Mouse (Mus musculus): ENCODE measurements around the gene Fam117a. TPM values are rescaled to one million over a fixed set of nuclear protein-coding genes. Genes with fewer than 3 reads are reported as not detected.

Fam117a gene
- total and polyA plus RNA-seq, 2 experiments from 2014 or later, result 1.9 to 10.7 TPM

DNA sequence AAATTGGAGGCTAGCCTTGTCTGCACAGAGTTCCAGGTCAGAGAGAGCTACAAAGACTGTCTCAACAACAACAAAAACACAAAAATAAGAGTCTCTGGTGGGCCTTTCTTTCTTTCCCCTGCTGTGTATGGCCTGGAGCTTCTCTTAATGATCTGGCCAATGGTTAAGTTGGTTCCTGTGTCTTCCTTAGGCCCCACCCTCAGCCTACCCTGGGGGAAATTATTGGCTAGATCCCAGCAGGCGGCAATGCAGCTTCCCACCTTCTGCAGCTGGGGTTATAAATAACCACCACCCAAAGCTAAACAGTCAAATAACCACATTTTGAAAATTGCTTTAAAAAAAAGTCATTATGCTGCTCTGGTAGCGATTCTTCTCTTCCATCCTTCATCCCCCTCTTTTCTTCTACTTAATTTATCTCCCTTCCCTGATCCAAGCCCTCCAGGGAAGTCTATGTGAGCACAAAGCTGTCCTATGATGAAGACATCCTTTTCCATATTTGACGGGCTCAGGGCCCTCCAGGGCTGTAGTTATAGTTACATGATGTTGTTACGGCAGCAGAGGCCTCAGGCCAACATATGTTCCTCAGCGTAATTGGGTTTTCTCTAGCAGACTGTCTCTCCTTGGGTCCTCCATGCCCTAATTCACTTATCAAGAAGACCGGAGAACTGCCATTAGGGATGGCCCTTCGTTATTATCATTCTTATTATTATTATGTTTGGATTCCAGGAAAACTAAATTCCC lies 21.4 kb upstream of the Fam117a start:
- Histone ChIP-seq H3K4me2 (ENCODE audit: low read depth, low read length) (no peak overlapping the region), H3K4me1 (ENCODE audit: insufficient read depth, low read length) (peaks cover 4% of the 10 kb centered on the region; the same call in 1 of the 2 replicates), H3K4me3 (ENCODE audit: low read length) (no peak overlapping the region), H3K27ac (no peak overlapping the region), H3K9ac (replicated peaks; ENCODE audit: low read length) (no peak overlapping the region), H3K9me3 (ENCODE audit: low read length) (no peaks in the 10 kb centered on the region), H3K36me3 (ENCODE audit: insufficient read depth, low read length) (no peaks in the 10 kb centered on the region), H3K27me3 (ENCODE audit: insufficient read depth, low read length) (no peaks in the 10 kb centered on the region)
- DNase-seq (ENCODE audit: low spot score), result peak; percentile 28
- 62% methylated on average over 7 of the region's 7 CpGs for WGBS
- no peak for ATAC-seq
- TF ChIP-seq CTCF (IDR thresholded peaks at IDR 0.05; ENCODE audit: low read depth), result no peak

- DNase-seq (ENCODE audit: low spot score) (no peak), ATAC-seq (no peak)
- Histone ChIP-seq H3K27me3 (ENCODE audit: insufficient read depth, low read length) (no peaks in the 10 kb centered on the region), H3K27ac (no peak overlapping the region), H3K4me2 (ENCODE audit: low read depth, low read length) (no peak overlapping the region), H3K4me3 (ENCODE audit: low read length) (no peak overlapping the region), H3K36me3 (ENCODE audit: insufficient read depth, low read length) (no peaks in the 10 kb centered on the region), H3K9me3 (ENCODE audit: low read length) (no peaks in the 10 kb centered on the region), H3K9ac (replicated peaks; ENCODE audit: low read length) (no peak overlapping the region), H3K4me1 (ENCODE audit: insufficient read depth, low read length) (no peaks in the 10 kb centered on the region)
- TF ChIP-seq CTCF (IDR thresholded peaks at IDR 0.05; ENCODE audit: low read depth), result no peak
- WGBS, result 92% methylated on average over 9 of the region's 9 CpGs
These were observed 18.7 kb upstream of the Fam117a start for GRCm38 (mm10) chr11:95318116-95318515.

DNA sequence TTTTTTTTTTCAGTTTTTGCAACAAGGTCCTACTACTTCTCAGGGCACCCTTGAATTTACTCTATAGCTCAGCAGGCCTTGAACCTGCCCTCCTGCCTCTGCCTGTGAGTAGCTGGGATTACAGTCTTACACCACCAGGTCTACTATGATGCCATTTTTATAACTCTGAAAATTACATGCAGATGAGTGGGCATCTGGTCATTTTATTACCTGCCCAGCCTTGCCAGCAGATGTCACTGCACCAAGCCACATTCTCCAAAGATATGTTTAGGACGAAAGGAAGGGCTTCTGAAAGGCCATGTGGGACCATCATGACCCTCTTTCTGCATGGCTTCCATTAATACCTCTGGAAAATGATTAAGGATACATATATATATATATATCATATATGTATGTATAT lies 17.3 kb upstream of the Fam117a start:
- TF ChIP-seq CTCF (IDR thresholded peaks at IDR 0.05; ENCODE audit: low read depth), result peak; percentile 58
- DNase-seq (ENCODE audit: low spot score) (peak; percentile 37), ATAC-seq (no peak)
- no peak overlapping the region for H3K4me2 ChIP-seq (ENCODE audit: low read depth, low read length)
- H3K9ac ChIP-seq (replicated peaks; ENCODE audit: low read length), result no peak overlapping the region
- no peaks in the 10 kb centered on the region for H3K4me1 ChIP-seq (ENCODE audit: insufficient read depth, low read length)
- no peak overlapping the region for H3K4me3 ChIP-seq (ENCODE audit: low read length)
- no peaks in the 10 kb centered on the region for H3K36me3 ChIP-seq (ENCODE audit: insufficient read depth, low read length)
- H3K9me3 ChIP-seq (ENCODE audit: low read length), result no peaks in the 10 kb centered on the region
- no peaks in the 10 kb centered on the region for H3K27me3 ChIP-seq (ENCODE audit: insufficient read depth, low read length)
- no peak overlapping the region for H3K27ac ChIP-seq
- WGBS, result 37% methylated on average over 1 of the region's 1 CpGs

GRCm38 (mm10) chr11:95320010-95320409 lies 16.8 kb upstream of the Fam117a start:
- no peak overlapping the region for H3K27ac ChIP-seq
- WGBS, result 96% methylated on average over 1 of the region's 1 CpGs

DNA sequence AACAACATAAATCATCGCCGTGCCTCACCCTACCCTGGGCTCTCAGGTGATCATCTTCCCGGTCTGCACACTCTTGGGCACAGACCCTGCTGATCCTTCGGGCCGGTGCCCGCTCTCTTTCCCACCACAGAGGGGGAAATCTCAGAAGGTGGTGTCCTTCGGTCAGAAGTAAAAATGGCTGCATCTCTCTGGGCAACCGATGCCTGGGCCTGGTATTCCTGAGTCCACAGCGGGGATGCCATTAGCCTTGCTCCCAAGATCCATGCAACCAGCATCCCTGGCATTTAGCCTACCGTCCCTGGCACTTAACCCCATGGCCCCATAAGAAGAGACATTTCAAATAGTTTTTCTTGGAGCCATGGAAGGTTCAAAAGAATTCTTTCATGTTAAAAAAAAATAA lies 12.6 kb upstream of the Fam117a start:
- Histone ChIP-seq H3K9ac (replicated peaks; ENCODE audit: low read length) (no peak overlapping the region), H3K9me3 (ENCODE audit: low read length) (no peaks in the 10 kb centered on the region), H3K4me3 (ENCODE audit: low read length) (no peak overlapping the region), H3K4me2 (ENCODE audit: low read depth, low read length) (no peak overlapping the region), H3K27me3 (ENCODE audit: insufficient read depth, low read length) (no peaks in the 10 kb centered on the region), H3K27ac (no peak overlapping the region), H3K4me1 (ENCODE audit: insufficient read depth, low read length) (no peaks in the 10 kb centered on the region), H3K36me3 (ENCODE audit: insufficient read depth, low read length) (no peaks in the 10 kb centered on the region)
- WGBS, result 21% methylated on average over 10 of the region's 10 CpGs
- no peak for TF ChIP-seq CTCF (IDR thresholded peaks at IDR 0.05; ENCODE audit: low read depth)
- peak; percentile 46 for DNase-seq (ENCODE audit: low spot score)
- ATAC-seq, result no peak

More at GRCm38 (mm10) chr11:95320010-95320409, 16.8 kb upstream of the Fam117a start:
- Histone ChIP-seq H3K4me2 (ENCODE audit: low read depth, low read length) (no peak overlapping the region), H3K4me1 (ENCODE audit: insufficient read depth, low read length) (no peaks in the 10 kb centered on the region), H3K9ac (replicated peaks; ENCODE audit: low read length) (no peak overlapping the region), H3K27me3 (ENCODE audit: insufficient read depth, low read length) (no peaks in the 10 kb centered on the region), H3K36me3 (ENCODE audit: insufficient read depth, low read length) (no peaks in the 10 kb centered on the region), H3K4me3 (ENCODE audit: low read length) (no peak overlapping the region), H3K9me3 (ENCODE audit: low read length) (no peaks in the 10 kb centered on the region)
- TF ChIP-seq CTCF (IDR thresholded peaks at IDR 0.05; ENCODE audit: low read depth), result no peak
- DNase-seq (ENCODE audit: low spot score), result no peak
- no peak for ATAC-seq

DNA sequence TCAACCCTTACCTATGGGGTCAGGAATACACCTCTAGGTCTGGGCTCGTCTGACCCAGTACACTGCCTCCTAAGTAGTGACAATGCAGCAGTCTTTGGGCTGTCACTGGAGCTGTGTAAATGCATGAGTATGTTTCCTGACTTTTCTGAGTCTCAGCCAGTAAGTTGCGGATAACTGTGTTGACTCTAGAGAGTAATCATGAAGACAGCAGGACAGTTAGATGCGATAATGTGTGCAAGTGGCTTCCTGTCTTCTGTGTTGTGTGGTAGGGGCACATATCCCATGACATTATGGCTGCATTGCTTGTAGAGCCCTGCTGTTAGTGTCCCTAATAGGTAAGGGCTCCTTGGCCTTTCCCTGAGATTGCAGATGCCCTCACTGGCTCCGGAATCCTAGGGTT lies 11.0 kb upstream of the Fam117a start:
- no peak for TF ChIP-seq CTCF (IDR thresholded peaks at IDR 0.05; ENCODE audit: low read depth)
- WGBS, result 88% methylated on average over 4 of the region's 4 CpGs
- DNase-seq (ENCODE audit: low spot score) (no peak), ATAC-seq (no peak)
- Histone ChIP-seq H3K27ac (no peak overlapping the region), H3K27me3 (ENCODE audit: insufficient read depth, low read length) (no peaks in the 10 kb centered on the region), H3K9me3 (ENCODE audit: low read length) (no peaks in the 10 kb centered on the region), H3K4me2 (ENCODE audit: low read depth, low read length) (no peak overlapping the region), H3K4me3 (ENCODE audit: low read length) (no peak overlapping the region), H3K4me1 (ENCODE audit: insufficient read depth, low read length) (no peaks in the 10 kb centered on the region), H3K36me3 (ENCODE audit: insufficient read depth, low read length) (no peaks in the 10 kb centered on the region), H3K9ac (replicated peaks; ENCODE audit: low read length) (no peak overlapping the region)

DNA sequence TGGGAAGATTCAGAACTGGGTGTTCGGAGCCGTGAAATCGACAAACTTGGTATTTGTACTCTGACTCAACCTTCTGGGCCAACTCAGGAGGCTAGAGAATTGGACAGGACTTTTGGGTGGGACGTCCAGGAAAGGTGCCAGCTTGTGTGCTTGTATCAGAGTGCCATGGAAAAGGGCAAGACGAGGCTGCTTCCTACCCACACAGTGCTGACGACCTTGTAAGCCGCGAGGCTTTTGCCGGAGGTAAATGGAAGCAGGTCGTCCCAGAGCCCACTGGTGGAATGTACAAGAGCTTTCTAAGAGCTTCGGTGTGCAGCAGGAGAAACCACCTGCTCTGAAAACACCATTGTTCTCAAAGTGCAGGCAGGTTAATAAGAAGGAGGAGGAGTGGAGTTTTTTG lies 10.6 kb upstream of the Fam117a start:
- no peak for ATAC-seq

More for the DNA sequence above, 10.6 kb upstream of the Fam117a start:
- Histone ChIP-seq H3K27me3 (ENCODE audit: insufficient read depth, low read length) (no peaks in the 10 kb centered on the region), H3K4me2 (ENCODE audit: low read depth, low read length) (no peak overlapping the region), H3K36me3 (ENCODE audit: insufficient read depth, low read length) (no peaks in the 10 kb centered on the region), H3K4me1 (ENCODE audit: insufficient read depth, low read length) (no peaks in the 10 kb centered on the region), H3K9ac (replicated peaks; ENCODE audit: low read length) (no peak overlapping the region), H3K4me3 (ENCODE audit: low read length) (no peak overlapping the region), H3K9me3 (ENCODE audit: low read length) (no peaks in the 10 kb centered on the region), H3K27ac (no peak overlapping the region)
- 68% methylated on average over 11 of the region's 11 CpGs for whole genome bisulfite sequencing
- no peak for DNase-seq (ENCODE audit: low spot score)
- TF ChIP-seq CTCF (IDR thresholded peaks at IDR 0.05; ENCODE audit: low read depth), result no peak
